ENCODE assay signal across 9 mouse cellular contexts in genomic region chr17:28648607-28649370, GRCm38 (mm10). TPM values are rescaled to one million over a fixed set of nuclear protein-coding genes. Genes with fewer than 3 reads are reported as not detected.
DNase-seq lines count a peak whose midpoint lies in the region; ATAC-seq and TF ChIP-seq lines count a peak whose summit lies in the region.
"Had no signal": no experiment of that assay in that cellular context is flagged by ENCODE, and none has a peak within 500 bp of the region (broad histone marks: within the 10 kb centered on the region; RNA-seq: fewer than 3 reads in every experiment).

No protein-coding gene starts in this region.

- no peak overlapping the region for H3K27ac ChIP-seq in hindbrain, postnatal 0 days
- no peak overlapping the region for H3K27ac ChIP-seq in hindbrain, embryonic 16.5 days (ENCODE audit: low read depth, low read length)
- no peak overlapping the region for H3K27ac ChIP-seq in ES-Bruce4 (ENCODE audit: insufficient read depth, low read length)
- no peak overlapping the region for H3K27ac ChIP-seq in bone marrow macrophage, adult 2 months (ENCODE audit: insufficient read depth, low read depth, low read length)
- H3K27ac ChIP-seq in limb, embryonic 10.5 days, result no peak overlapping the region
- no peak overlapping the region for H3K27ac ChIP-seq in hindbrain, embryonic 14.5 days

- H3K4me1 ChIP-seq in hindbrain, postnatal 0 days (ENCODE audit: insufficient read depth, low read length), result no peaks in the 10 kb centered on the region
- H3K4me1 ChIP-seq in hindbrain, embryonic 16.5 days (ENCODE audit: control insufficient read depth, insufficient read depth, low read depth, low read length), result no peaks in the 10 kb centered on the region
- H3K4me1 ChIP-seq in ES-Bruce4 (ENCODE audit: control insufficient read depth, insufficient read depth, low read length), result no peaks in the 10 kb centered on the region
- peaks cover 7% of the 10 kb centered on the region for H3K4me1 ChIP-seq in bone marrow macrophage, adult 2 months (ENCODE audit: control insufficient read depth, insufficient read depth, low read length)
- H3K4me1 ChIP-seq in limb, embryonic 10.5 days, result no peaks in the 10 kb centered on the region
- no peaks in the 10 kb centered on the region for H3K4me1 ChIP-seq in hindbrain, embryonic 14.5 days (replicated peaks; ENCODE audit: control insufficient read depth, insufficient read depth, low read length)
- H3K4me1 ChIP-seq: megakaryocyte, embryonic 14.5 days had no signal

- no peak overlapping the region for H3K9ac ChIP-seq in hindbrain, postnatal 0 days (replicated peaks; ENCODE audit: low read length)
- no peak overlapping the region for H3K9ac ChIP-seq in hindbrain, embryonic 16.5 days (ENCODE audit: low read depth, low read length)
- no peak overlapping the region for H3K9ac ChIP-seq in ES-Bruce4 (ENCODE audit: low read depth, poor library complexity, severe bottlenecking)
- H3K9ac ChIP-seq in hindbrain, embryonic 14.5 days, result no peak overlapping the region

- H3K4me3 ChIP-seq in hindbrain, postnatal 0 days (ENCODE audit: low read length), result no peak overlapping the region
- H3K4me3 ChIP-seq in hindbrain, embryonic 16.5 days (ENCODE audit: low read length), result no peak overlapping the region
- no peak overlapping the region for H3K4me3 ChIP-seq in ES-Bruce4 (ENCODE audit: low read depth, low read length)
- no peak overlapping the region for H3K4me3 ChIP-seq in bone marrow macrophage, adult 2 months (ENCODE audit: insufficient read depth, low read length)
- H3K4me3 ChIP-seq in limb, embryonic 10.5 days, result no peak overlapping the region
- no peak overlapping the region for H3K4me3 ChIP-seq in hindbrain, embryonic 14.5 days (replicated peaks; ENCODE audit: low read length)
- H3K4me3 ChIP-seq: megakaryocyte, embryonic 14.5 days had no signal

- peak; percentile 43 for DNase-seq in hindbrain, postnatal 0 days (ENCODE audit: low spot score)
- peak; percentile 38 for DNase-seq in limb, embryonic 10.5 days (ENCODE audit: low spot score)
- peak; percentile 54 for DNase-seq in right cerebral cortex, postnatal 25 days
- DNase-seq in hindbrain, embryonic 14.5 days (ENCODE audit: low spot score), result no peak

- H3K36me3 ChIP-seq in hindbrain, postnatal 0 days (ENCODE audit: insufficient read depth, low read length), result no peaks in the 10 kb centered on the region
- H3K36me3 ChIP-seq in hindbrain, embryonic 16.5 days (ENCODE audit: control insufficient read depth, insufficient read depth, low read length), result no peaks in the 10 kb centered on the region
- H3K36me3 ChIP-seq in ES-Bruce4 (ENCODE audit: control insufficient read depth, insufficient read depth, low read length, poor library complexity, severe bottlenecking), result no peaks in the 10 kb centered on the region
- H3K36me3 ChIP-seq in limb, embryonic 10.5 days, result no peaks in the 10 kb centered on the region
- H3K36me3 ChIP-seq in hindbrain, embryonic 14.5 days (replicated peaks; ENCODE audit: control insufficient read depth, insufficient read depth), result no peaks in the 10 kb centered on the region

- ATAC-seq in hindbrain, postnatal 0 days, result no peak
- ATAC-seq in hindbrain, embryonic 16.5 days, result no peak
- ATAC-seq in granulocyte monocyte progenitor cell, adult 5-6 weeks (replicated peaks; ENCODE audit: poor library complexity, severe bottlenecking), result 0 out of 2 replicates have a peak, but pooled peaks have one; percentile 59
- no peak for ATAC-seq in hindbrain, embryonic 14.5 days (ENCODE audit: low FRiP score)

- no peak overlapping the region for H3K4me2 ChIP-seq in hindbrain, postnatal 0 days (ENCODE audit: low read depth, low read length)
- H3K4me2 ChIP-seq in hindbrain, embryonic 16.5 days (ENCODE audit: low read length), result no peak overlapping the region
- no peak overlapping the region for H3K4me2 ChIP-seq in hindbrain, embryonic 14.5 days (replicated peaks)

- 52% methylated on average over 6 of the region's 6 CpGs for WGBS in hindbrain, postnatal 0 days
- WGBS in hindbrain, embryonic 16.5 days, result 53% methylated on average over 6 of the region's 6 CpGs
- 59% methylated on average over 6 of the region's 6 CpGs for WGBS in limb, embryonic 10.5 days
- WGBS in hindbrain, embryonic 14.5 days, result 51% methylated on average over 6 of the region's 6 CpGs

- H3K9me3 ChIP-seq in hindbrain, postnatal 0 days (ENCODE audit: low read length), result no peaks in the 10 kb centered on the region
- no peaks in the 10 kb centered on the region for H3K9me3 ChIP-seq in hindbrain, embryonic 16.5 days (ENCODE audit: control insufficient read depth, low read length)
- no peaks in the 10 kb centered on the region for H3K9me3 ChIP-seq in ES-Bruce4 (replicated peaks; ENCODE audit: control insufficient read depth, insufficient read depth, low read length, poor library complexity, severe bottlenecking)
- no peaks in the 10 kb centered on the region for H3K9me3 ChIP-seq in limb, embryonic 10.5 days (replicated peaks)
- H3K9me3 ChIP-seq in hindbrain, embryonic 14.5 days (ENCODE audit: control insufficient read depth, low read length), result no peaks in the 10 kb centered on the region
- H3K9me3 ChIP-seq: megakaryocyte, embryonic 14.5 days had no signal

- peak; percentile 74 for TF ChIP-seq CTCF in hindbrain, postnatal 0 days (IDR thresholded peaks at IDR 0.05; ENCODE audit: low read depth)
- peak; percentile 90 for TF ChIP-seq CTCF in ES-Bruce4 (IDR thresholded peaks at IDR 0.05; ENCODE audit: low read depth, low read length)
- peak; percentile 76 for TF ChIP-seq CTCF in bone marrow macrophage, adult 2 months (IDR thresholded peaks at IDR 0.05; ENCODE audit: low read depth, low read length)

- no peak for TF ChIP-seq POLR2A in ES-Bruce4 (IDR thresholded peaks at IDR 0.05; ENCODE audit: insufficient read depth, low read length)
- no peak for TF ChIP-seq POLR2A in bone marrow macrophage, adult 2 months (IDR thresholded peaks at IDR 0.05; ENCODE audit: borderline replicate concordance, low read depth, low read length)

- H3K27me3 ChIP-seq in hindbrain, postnatal 0 days (ENCODE audit: insufficient read depth, low read length), result no peaks in the 10 kb centered on the region
- H3K27me3 ChIP-seq in hindbrain, embryonic 16.5 days (replicated peaks; ENCODE audit: control insufficient read depth, insufficient read depth, low read length), result no peaks in the 10 kb centered on the region
- no peaks in the 10 kb centered on the region for H3K27me3 ChIP-seq in ES-Bruce4 (ENCODE audit: control insufficient read depth, insufficient read depth, low read length, poor library complexity, severe bottlenecking)
- no peaks in the 10 kb centered on the region for H3K27me3 ChIP-seq in limb, embryonic 10.5 days (ENCODE audit: low read depth, poor library complexity, severe bottlenecking)
- no peaks in the 10 kb centered on the region for H3K27me3 ChIP-seq in hindbrain, embryonic 14.5 days (ENCODE audit: control insufficient read depth, insufficient read depth, low read length)

- TF ChIP-seq EP300 in ES-Bruce4 (IDR thresholded peaks at IDR 0.05; ENCODE audit: insufficient read depth, low read depth, low read length), result no peak

RNA-seq across cellular contexts. Expression of gene Srpk1, which starts 26.3 kb away (rescaled TPM):
- total RNA-seq in hindbrain, postnatal 0 days (2014; rRNA removed), result 36.0 and 52.1 TPM in 2 replicates
- polyA plus RNA-seq in hindbrain, postnatal 0 days (2015; fragmentation: Nextera tagmentation; extraction: Ambion mirVana), result 77.2 and 83.5 TPM in 2 replicates
- 79.4 and 80.8 TPM in 2 replicates for polyA plus RNA-seq in hindbrain, embryonic 16.5 days (2015; fragmentation: Nextera tagmentation; extraction: Ambion mirVana)
- 244 and 277 TPM in 2 replicates for polyA plus RNA-seq in ES-Bruce4 (2011; ENCODE audit: insufficient read depth, insufficient read length, low read depth, missing spikeins)
- polyA plus RNA-seq in bone marrow macrophage, adult 2 months (2012; ENCODE audit: insufficient read depth, insufficient read length, missing spikeins), result 61.7 and 74.6 TPM in 2 replicates
- total RNA-seq in granulocyte monocyte progenitor cell, adult 5-6 weeks (2014; fragmentation: Nextera tagmentation), result 125 and 178 TPM in 2 replicates
- total RNA-seq in granulocyte monocyte progenitor cell, adult 5-6 weeks (2017), result 129 and 150 TPM in 2 replicates
- polyA plus RNA-seq in limb, embryonic 10.5 days (2016; fragmentation: Nextera tagmentation; extraction: Ambion mirVana), result 106 and 110 TPM in 2 replicates
- polyA plus RNA-seq in hindbrain, embryonic 14.5 days (2014; fragmentation: Nextera tagmentation; extraction: Ambion mirVana), result 110 TPM in 2 replicates

RNA-seq across cellular contexts. Expression of gene Slc26a8, which starts 41.2 kb away (rescaled TPM):
- 1.9 and 3.4 TPM in 2 replicates for total RNA-seq in hindbrain, postnatal 0 days (2014; rRNA removed)
- polyA plus RNA-seq in hindbrain, postnatal 0 days (2015; fragmentation: Nextera tagmentation; extraction: Ambion mirVana), result 1.7 and 2.2 TPM in 2 replicates
- 1.4 TPM in 2 replicates for polyA plus RNA-seq in hindbrain, embryonic 16.5 days (2015; fragmentation: Nextera tagmentation; extraction: Ambion mirVana)
- polyA plus RNA-seq in ES-Bruce4 (2011; ENCODE audit: insufficient read depth, insufficient read length, low read depth, missing spikeins), result 1.2 and 2.3 TPM in 2 replicates
- polyA plus RNA-seq in bone marrow macrophage, adult 2 months (2012; ENCODE audit: insufficient read depth, insufficient read length, missing spikeins), result 0.95 TPM in 1 of 2 replicates, not detected in the other
- total RNA-seq in granulocyte monocyte progenitor cell, adult 5-6 weeks (2014; fragmentation: Nextera tagmentation), result 3.8 TPM in 1 of 2 replicates, not detected in the other
- total RNA-seq in granulocyte monocyte progenitor cell, adult 5-6 weeks (2017), result 0.93 and 2.5 TPM in 2 replicates
- polyA plus RNA-seq in limb, embryonic 10.5 days (2016; fragmentation: Nextera tagmentation; extraction: Ambion mirVana), result 0.49 TPM in 1 of 2 replicates, not detected in the other
- 1.8 and 2.3 TPM in 2 replicates for polyA plus RNA-seq in hindbrain, embryonic 14.5 days (2014; fragmentation: Nextera tagmentation; extraction: Ambion mirVana)

RNA-seq across cellular contexts. Expression of gene Mapk14, which starts 42.3 kb away (rescaled TPM):
- 35.7 and 41.8 TPM in 2 replicates for total RNA-seq in hindbrain, postnatal 0 days (2014; rRNA removed)
- polyA plus RNA-seq in hindbrain, postnatal 0 days (2015; fragmentation: Nextera tagmentation; extraction: Ambion mirVana), result 19.5 TPM in 2 replicates
- polyA plus RNA-seq in hindbrain, embryonic 16.5 days (2015; fragmentation: Nextera tagmentation; extraction: Ambion mirVana), result 22.7 and 24.0 TPM in 2 replicates
- polyA plus RNA-seq in ES-Bruce4 (2011; ENCODE audit: insufficient read depth, insufficient read length, low read depth, missing spikeins), result 70.3 and 78.5 TPM in 2 replicates
- 192 and 195 TPM in 2 replicates for polyA plus RNA-seq in bone marrow macrophage, adult 2 months (2012; ENCODE audit: insufficient read depth, insufficient read length, missing spikeins)
- total RNA-seq in granulocyte monocyte progenitor cell, adult 5-6 weeks (2014; fragmentation: Nextera tagmentation), result 123 and 141 TPM in 2 replicates
- 101 and 156 TPM in 2 replicates for total RNA-seq in granulocyte monocyte progenitor cell, adult 5-6 weeks (2017)
- 47.5 and 50.7 TPM in 2 replicates for polyA plus RNA-seq in limb, embryonic 10.5 days (2016; fragmentation: Nextera tagmentation; extraction: Ambion mirVana)
- 34.1 and 36.5 TPM in 2 replicates for polyA plus RNA-seq in hindbrain, embryonic 14.5 days (2014; fragmentation: Nextera tagmentation; extraction: Ambion mirVana)
